Mouse (Mus musculus) brain, adult 2 months (tissue): Measurements from ENCODE around the gene Dcxr.
A peak's percentile ranks its signal among the peaks of the same experiment; 100 is the strongest.
"Not testable (repeated sequence)": the region's sequence is repeated elsewhere in the genome, so short reads cannot be mapped to it uniquely, and the experiment has no call there.

Source experiments
- DNase-seq: peaks from one replicate; pipeline ENCODE4 v3.0.0; 2011; ENCODE audit warnings: low read depth, low spot score

Dcxr gene

DNA sequence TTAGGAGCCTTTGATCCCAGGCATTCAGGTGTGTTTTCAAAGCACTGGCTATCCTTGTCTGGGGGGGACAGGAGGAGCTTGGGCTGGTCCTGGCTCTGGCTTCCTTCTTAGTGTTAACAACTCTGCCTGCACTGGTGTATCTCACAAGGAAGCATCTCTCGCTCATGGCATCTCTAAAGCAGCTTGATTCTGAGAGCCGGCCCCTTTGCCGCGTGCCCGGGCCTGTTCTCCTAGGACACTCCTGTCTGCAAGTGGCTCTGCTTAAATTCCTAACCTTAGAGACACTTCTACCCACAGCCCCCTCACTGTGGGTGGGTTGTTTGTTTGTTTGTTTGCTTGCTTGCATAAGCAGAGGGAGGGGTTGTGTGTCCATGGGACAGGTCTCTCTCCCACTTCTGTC is 19.1 kb downstream of the Dcxr start:
- DNase-seq: no peak

DNA sequence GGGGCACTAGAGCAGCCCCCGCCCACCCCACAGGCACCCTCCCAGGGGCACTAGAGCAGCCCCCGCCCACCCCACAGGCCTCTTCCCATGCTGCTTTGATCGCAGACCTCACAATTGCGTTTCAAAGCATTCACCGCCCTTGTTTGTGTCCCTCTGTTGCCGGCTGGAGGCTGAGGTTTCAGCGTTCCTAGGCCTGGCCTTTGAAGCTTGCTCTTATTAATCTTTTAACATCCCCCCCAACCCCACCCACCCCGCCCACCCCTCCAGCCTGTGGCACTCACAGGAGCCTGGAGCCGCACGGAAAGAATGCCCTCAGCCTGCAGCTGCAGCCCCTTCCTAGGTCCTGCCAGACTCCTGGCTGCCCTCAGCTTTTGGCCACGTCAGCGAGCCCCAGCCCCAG is 19.9 kb downstream of the Dcxr start:
- no peak for DNase-seq

DNA sequence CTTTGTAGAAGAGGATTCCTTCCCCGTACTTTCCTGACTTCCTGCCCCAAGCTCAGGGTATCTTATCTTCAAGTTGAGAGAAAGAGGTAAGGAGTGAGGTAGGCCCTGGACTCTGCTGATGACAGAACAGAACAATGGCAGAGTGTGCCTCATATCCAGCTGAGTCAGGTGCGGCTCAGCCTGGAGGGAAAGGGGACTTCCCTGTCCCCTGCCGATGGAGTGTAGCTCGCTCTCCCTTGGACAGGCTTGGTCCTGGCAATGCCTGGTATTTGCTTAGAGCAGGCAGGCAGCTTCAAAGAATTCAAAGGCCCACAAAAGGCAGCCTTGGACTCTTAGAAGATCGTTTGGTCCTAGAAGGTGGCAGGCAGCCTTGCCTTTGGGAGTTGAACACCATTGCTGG is 21.0 kb downstream of the Dcxr start:
- no peak for DNase-seq

DNA sequence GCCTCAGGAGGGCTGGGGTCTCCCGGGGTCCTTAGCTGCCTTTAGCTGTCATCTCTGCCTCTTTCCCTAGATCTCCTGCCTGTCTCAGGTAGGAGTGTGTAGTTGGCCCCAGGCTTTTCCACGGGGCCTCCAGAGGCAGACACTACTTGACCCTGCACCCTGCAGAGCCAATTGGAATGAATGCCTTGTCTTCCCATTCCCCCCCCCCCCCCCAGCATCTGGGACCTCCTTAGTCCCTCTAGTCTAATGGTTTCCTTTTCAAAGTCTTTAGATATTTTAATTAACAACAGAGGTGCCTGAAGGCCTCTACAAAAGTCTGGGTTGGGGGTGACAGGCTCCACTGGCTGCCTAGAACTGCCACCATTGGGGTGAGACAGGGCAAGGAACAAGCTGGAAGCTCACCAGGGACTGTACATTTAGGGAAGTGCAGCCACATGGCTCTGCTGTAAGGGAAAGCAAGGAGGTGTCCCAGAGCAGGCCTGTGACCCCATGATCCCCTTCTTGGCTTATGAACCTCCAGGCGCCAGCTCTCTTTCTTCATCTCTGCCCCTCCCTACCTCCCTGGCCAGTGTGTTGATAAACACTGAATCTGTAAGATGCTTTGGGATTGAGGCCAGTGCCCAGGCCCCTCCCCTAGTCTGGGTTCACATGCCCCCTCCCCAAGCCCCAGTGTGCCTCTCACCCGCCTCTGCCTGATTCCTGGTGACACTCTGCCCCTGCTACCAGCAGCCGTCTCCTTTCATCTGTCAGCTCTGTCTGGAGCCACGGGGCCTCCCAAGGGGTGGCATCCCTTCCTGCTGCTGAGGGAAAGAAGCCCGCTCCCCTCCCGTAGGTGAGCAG is 22.4 kb downstream of the Dcxr start:
- DNase-seq: no peak

DNA sequence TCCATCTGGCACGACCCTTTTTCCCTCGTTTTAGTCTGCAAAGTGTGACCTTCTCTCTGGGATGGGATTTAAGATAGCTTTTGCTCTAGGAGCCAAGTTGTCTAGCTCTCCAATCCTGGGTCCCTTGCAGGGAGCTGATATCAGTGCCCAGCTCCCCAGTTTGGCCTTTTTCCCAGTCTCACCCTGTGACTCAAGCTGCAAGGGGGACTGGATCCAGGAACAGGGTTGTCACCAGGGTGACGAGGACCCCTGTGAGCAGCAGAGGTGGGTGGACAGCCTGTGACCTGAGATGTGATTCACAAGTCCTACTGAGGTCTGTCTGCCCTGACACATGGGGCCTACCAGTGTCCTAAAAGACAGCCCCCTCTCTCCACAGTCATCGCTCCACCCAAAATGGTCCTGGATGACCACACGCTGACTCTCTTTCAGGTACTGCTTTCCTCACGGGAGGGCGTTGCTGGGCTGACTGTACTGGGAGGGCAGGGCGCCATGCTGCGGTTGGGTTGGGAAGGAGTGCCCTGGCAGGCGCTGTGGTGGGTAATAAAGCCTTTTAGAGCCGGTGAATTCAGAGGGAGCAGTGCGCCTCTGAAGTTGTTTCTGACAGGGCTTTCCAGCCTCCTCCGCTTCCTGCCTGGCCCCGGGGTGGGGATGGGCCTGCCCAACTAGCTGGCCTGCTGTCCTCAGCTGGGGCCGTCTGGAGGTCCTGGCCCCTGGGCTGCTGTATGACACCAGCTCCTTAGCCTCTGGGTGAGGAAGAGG is 23.2 kb downstream of the Dcxr start:
- DNase-seq: peak; percentile 39

DNA sequence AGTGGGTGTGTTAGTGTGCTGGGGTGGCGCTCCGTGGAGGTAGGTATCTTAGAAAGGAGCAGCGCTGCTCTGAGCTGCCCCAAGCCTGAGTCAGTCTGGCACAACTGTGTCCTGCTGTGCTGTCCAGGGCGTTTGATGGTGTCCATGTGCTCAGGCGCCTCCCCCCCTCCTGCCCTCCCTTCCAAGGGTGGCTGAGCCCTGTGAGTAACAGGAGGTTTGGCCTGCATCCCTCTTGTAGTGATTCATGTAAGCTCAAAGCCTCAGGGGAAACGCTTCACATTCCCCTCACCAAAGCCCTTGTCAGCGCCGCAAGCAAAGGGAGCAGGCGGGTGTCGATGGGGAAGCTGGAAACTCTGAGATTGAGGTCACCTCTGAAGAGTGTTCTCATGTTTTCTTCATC is 29.3 kb downstream of the Dcxr start:
- DNase-seq: peak; percentile 65

DNA sequence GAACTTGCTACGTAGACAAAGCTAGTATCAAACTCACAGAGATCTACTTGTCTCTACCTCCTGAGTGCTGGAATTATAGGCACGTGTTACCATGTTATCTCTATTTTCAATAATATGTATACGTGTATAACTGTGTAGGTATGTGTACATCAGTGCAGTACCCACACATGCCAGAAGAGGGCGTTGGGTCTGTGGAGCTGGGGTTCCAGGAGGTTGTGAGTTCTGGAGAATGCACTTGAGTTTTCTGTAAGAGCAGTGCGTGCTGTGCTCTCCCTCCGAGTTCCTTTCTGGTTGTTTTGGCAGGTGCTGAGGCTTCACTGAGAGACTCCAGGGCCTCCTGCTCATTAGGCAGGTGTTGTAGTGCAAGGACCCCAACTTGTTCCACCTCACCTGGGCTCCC is 30.5 kb downstream of the Dcxr start:
- no peak for DNase-seq

DNA sequence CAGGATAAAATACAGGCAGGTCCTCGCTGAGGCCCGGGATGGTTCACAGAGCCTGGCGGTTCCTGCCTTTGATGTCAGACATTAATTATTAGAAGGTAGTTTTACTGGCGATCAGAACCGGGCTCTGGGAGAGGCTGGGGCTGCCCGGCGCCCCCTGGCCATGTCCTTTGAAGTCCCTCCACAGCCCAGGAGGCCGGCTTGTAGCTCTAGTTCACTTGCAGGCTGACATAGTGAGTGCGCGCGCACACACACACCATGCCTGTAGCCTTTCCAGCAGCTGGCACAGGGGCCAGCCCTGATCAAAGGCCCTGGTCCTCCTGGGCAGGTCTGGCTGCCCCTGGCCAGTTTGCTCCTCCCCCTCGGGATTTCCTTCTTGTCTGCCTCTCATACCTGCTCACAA is 31.4 kb downstream of the Dcxr start:
- DNase-seq: no peak

DNA sequence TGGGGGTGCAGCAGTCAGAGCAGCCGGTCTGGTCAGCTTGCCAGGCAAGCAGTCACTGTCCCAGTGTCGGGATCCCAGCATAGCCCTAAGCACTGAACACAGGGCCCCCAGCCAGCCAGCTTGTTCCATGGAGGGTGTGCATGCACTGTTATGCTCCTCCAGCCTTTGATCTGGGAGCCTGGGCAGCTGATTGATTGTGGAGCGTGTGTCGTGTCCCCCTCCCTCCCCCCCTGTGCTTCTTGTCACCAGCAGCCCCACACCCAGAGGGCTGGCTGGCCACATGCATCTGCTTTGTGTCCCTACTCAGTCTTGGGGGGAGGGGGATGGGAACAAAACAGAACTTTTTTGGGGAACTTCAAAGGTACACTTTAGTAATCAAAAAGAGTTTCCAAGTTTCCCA is 31.9 kb downstream of the Dcxr start:
- no peak for DNase-seq

DNA sequence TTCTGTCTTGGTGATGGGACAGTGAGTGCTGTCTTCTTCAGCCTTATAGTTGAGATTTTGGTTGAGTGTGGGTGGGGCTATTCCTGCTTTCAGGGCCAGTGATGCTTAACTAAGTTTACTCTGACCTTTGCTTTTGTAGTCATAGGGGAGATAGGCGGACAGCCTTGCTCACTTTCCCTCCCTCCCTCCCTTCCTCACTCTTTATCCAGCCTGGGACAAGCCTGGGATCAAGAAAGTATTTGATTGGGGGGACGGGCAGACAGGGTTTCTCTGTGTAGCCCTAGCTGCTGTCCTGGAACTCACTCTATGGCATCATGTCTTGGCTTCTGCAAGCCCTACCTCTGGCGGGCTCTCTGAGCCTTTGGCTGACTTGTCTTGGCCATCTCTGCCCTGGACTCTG is 33.6 kb downstream of the Dcxr start:
- DNase-seq: no peak

DNA sequence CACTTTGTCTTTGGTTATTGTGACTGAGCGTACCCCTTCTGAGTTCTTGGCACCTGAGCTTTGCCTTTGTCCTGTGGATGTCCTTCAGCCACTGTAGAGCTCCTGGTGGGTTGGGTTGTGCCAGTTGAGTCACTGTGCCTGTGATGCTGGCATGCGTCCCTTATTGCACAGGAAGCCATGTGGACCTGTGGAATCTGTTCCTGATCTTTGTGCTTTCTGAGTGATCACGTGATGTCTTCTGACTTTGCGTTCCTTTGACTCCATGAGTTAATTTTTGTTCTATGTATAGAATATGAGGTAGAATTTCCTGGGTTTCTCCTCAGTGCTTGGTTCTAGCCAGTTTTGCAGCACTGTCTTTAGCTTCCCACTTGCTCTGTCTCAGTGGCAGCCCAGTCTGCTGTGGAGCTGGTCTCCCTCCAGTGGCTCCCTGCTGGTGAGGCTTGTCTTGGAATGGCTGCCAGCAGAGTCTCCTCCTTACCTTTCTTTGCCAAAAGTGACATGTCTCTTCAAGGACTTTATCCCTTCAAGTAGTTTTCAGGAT is 34.5 kb downstream of the Dcxr start:
- DNase-seq: peak; percentile 60

DNA sequence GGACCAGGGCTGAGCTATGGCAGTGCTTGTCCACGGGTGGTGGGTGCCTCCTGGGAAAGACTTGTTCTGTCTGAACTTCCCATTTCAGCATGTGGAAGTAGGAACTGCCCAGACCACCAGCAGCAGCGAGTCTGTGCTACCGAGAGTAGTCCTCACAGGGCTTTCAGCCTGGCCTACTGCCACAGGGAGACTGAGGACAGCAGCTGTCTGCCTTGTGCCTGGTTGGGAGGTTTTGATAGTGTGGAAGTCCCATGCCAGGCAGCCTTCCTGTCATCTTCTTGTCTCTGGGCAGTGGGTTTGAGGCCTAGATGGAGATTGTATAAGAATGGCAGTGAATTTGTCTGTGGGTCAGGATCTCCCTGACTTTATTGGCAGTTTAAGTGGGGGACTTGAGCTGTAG is 37.7 kb downstream of the Dcxr start:
- no peak for DNase-seq

DNA sequence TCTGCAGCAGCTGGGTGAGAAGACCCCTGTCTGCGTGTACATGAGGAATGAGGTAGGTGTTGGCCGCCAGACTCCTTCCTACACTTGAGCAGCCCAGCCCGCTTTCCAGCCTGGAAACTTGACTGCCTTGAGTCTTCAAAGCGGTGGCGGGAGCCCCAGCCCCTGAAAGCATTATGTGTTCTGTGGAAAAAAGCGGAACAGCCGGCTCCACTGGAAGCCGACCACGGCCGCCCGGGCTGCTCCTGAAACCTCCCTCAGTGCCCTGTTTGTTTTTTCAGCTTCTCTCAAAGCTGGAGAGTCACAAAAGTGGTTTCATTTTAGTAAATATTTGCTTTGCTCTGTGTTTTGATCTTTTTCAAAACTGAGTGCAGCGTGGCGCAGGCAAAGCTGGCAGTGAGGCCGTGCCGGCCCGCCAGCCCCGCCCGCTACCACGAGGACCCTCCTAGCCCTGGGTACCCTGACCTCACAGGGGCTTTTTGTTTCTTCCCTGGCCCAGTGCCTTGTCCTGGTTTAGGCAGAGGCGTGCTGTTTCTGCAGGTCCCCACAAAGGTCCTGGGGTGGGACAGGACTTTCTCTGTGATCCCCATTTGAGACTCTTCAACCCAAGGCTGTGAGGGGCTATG is 40.3 kb downstream of the Dcxr start:
- DNase-seq: no peak

DNA sequence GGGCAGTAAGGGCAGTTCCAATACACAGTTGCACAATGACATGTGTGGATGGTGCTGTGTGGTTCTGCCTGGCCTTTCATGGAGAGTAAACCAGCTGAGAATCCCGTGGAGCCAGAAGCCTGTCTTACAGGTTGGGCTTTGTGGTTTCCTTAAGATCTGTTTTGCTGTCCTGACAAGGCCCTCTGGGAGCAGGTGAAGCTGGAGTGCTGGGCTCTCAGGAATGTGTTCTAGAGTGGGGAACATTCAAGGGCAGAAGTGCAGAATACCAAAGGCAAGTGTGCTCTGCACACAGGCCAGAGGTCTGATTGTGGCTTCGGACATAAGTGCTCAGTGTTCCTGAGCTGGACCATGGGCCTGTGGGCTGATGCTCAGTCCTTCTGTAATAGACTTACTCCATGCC is 42.4 kb downstream of the Dcxr start:
- no peak for DNase-seq

DNA sequence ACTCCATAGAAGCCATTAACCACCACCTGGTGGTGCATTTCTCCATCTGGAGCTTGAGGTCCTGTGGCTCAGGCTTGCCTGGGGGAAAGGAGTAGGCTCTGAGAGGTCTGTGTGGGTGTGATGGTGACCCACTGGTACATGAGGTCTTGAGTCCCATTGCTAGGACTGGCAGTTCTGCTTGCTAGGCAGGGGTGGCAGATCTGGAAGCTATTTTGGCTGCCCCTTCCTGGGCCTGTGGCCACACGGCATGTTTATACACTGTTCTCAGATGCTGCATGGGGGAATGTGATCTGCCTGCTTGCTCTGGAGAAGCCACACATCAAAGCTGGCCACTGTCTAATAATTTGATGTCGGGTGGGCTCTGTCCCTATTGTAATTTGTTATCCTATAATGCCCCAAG is 43.0 kb downstream of the Dcxr start:
- no peak for DNase-seq

DNA sequence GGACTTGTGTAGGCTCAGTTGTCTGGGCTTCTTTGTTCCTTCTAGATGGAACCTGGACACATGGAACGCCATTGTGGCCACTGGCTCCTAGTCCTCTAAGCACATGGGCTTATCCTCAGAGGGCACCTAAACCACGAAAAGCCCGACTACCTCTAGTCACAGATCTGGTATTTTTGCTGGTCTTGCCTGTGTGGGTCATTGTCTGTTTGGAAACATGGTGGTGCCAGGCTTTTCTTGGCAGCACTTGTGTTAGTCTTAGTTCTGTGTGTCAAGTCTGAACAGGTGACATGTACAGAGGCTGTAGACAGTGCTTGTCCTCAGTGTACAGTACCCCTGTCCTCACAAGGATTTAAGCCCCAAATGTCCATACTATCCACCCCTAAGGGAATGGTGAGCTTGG is 43.5 kb downstream of the Dcxr start:
- no peak for DNase-seq

DNA sequence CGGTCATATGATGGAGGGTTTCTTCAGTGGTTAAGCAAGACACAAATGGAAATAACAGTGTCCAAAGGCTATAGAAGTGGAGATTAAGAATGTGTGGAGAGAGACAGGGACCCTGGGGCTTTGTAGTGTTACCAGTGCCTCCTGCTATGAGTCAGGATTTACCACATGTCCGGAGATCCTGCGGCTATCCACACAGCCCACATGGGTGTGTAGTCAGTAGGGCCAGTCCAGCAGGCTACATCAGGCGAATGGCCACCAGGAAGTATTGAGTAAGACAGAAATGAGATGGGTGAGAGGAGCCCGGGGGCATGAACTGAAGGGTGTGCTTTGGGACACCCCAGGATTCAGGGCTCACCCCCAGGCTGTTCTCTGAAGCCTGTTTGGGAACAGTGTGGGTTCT is 44.4 kb downstream of the Dcxr start:
- no peak for DNase-seq

DNA sequence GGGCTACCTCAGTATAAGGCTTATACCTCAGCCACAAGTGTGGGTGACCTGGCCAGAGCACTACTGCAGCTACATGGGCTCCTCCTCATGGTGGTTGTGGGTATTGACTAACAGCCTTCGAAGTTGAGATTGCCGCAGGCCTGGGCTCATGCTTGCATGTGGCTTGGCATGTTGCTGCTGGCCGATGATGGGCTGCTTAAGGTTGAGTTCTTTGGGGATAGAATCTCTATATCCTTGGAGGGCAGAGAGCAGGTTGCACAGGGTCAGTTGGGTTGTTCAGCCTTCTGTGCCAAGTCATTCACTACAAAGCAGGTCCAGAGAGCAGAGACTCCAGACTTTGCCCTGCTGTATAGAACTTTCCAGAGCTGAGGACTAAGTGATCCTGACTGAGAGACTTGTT is 47.2 kb downstream of the Dcxr start:
- peak; percentile 33 for DNase-seq

DNA sequence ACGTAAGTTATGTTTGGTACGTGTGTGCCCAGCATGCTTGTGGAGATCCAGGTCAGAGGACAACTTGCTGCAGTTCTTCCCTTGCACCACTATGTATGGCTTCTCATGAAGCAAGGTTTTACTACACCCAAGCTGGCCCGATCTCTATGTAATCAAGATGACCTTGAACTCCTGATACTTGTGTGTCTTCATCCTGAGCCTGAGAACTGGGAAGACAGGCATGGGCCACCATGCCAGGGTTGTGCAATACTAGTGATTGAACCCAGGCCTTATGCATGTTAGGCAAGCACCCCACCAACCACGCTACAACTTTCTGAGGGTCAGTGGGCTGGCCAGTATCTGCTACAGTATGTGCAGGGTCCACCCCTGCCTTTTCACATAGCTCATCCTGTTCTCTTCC is 50.1 kb downstream of the Dcxr start:
- no peak for DNase-seq

DNA sequence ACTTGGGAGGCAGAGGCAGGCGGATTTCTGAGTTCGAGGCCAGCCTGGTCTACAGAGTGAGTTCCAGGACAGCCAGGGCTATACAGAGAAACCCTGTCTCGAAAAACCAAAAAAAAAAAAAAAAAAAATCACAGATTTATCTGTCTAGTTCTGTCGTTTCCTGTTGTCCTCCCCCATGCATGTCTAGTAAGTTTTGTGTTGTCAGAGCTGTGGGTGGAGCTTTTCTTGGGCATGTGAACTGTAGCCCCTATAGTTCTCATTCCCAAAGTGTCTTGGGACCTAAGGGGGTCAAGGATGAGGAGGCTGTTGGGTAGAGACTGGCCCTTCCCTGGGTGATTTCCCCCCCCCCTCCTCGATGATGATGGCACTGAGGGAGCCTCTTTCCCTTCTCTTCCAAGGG is 51.2 kb downstream of the Dcxr start:
- not testable (repeated sequence) for DNase-seq
